Mouse (Mus musculus): ENCODE results near the gene Rec114. TPM values are rescaled to one million over a fixed set of nuclear protein-coding genes. Genes with fewer than 3 reads are reported as not detected.

Rec114 gene
- polyA plus RNA-seq, 1 experiment from 2014 or later: 4.4 TPM

- Histone ChIP-seq H3K9me3 (no peaks in the 10 kb centered on the region), H3K4me3 (replicated peaks) (no peak overlapping the region), H3K4me1 (no peaks in the 10 kb centered on the region; the same call in 1 of the 2 replicates), H3K4me2 (no peak overlapping the region), H3K27me3 (replicated peaks) (no peaks in the 10 kb centered on the region), H3K9ac (no peak overlapping the region), H3K36me3 (peaks cover 8% of the 10 kb centered on the region; the same call in 1 of the 2 replicates), H3K27ac (no peak overlapping the region)
- WGBS: 80% methylated on average over 3 of the region's 3 CpGs
- ATAC-seq (ENCODE audit: insufficient read depth, low FRiP score, low read depth): no peak
Measured at GRCm38 (mm10) chr9:58659331-58659730, 84.4 kb downstream of the Rec114 start.

GRCm38 (mm10) chr9:58658596-58659309 is 85.0 kb downstream of the Rec114 start:
- no peaks in the 10 kb centered on the region for H3K27me3 ChIP-seq (replicated peaks)
- no peaks in the 10 kb centered on the region; the same call in 1 of the 2 replicates for H3K4me1 ChIP-seq
- no peaks in the 10 kb centered on the region for H3K9me3 ChIP-seq
- no peak overlapping the region for H3K27ac ChIP-seq
- no peak overlapping the region for H3K4me3 ChIP-seq (replicated peaks)
- H3K36me3 ChIP-seq: peaks cover 8% of the 10 kb centered on the region; the same call in 1 of the 2 replicates
- no peak overlapping the region for H3K9ac ChIP-seq
- no peak for ATAC-seq (ENCODE audit: insufficient read depth, low FRiP score, low read depth)
- WGBS: 82% methylated on average over 4 of the region's 4 CpGs
- H3K4me2 ChIP-seq: no peak overlapping the region

GRCm38 (mm10) chr9:58657735-58658512 is 85.8 kb downstream of the Rec114 start:
- Histone ChIP-seq H3K4me2 (no peak overlapping the region), H3K4me3 (replicated peaks) (no peak overlapping the region), H3K36me3 (peaks cover 8% of the 10 kb centered on the region; the same call in 1 of the 2 replicates), H3K9ac (no peak overlapping the region), H3K27me3 (replicated peaks) (no peaks in the 10 kb centered on the region), H3K9me3 (no peaks in the 10 kb centered on the region), H3K4me1 (no peaks in the 10 kb centered on the region; the same call in 1 of the 2 replicates), H3K27ac (no peak overlapping the region)
- WGBS: 68% methylated on average over 5 of the region's 5 CpGs
- ATAC-seq (ENCODE audit: insufficient read depth, low FRiP score, low read depth): peak; percentile 86

- Histone ChIP-seq H3K4me2 (no peak overlapping the region), H3K9ac (no peak overlapping the region), H3K9me3 (no peaks in the 10 kb centered on the region), H3K4me1 (no peaks in the 10 kb centered on the region; the same call in 1 of the 2 replicates), H3K27me3 (replicated peaks) (no peaks in the 10 kb centered on the region), H3K27ac (no peak overlapping the region), H3K4me3 (replicated peaks) (no peak overlapping the region), H3K36me3 (0 out of 2 replicates have a peak, but pooled peaks cover 4% of the 10 kb centered on the region)
- 83% methylated on average over 2 of the region's 2 CpGs for WGBS
- no peak for ATAC-seq (ENCODE audit: insufficient read depth, low FRiP score, low read depth)
Measured at GRCm38 (mm10) chr9:58656824-58657223, 86.9 kb downstream of the Rec114 start.

- Histone ChIP-seq H3K4me1 (no peaks in the 10 kb centered on the region; the same call in 1 of the 2 replicates), H3K9me3 (no peaks in the 10 kb centered on the region), H3K9ac (no peak overlapping the region), H3K27ac (no peak overlapping the region), H3K36me3 (0 out of 2 replicates have a peak, but pooled peaks cover 7% of the 10 kb centered on the region), H3K4me2 (no peak overlapping the region), H3K27me3 (replicated peaks) (no peaks in the 10 kb centered on the region), H3K4me3 (replicated peaks) (no peak overlapping the region)
- 58% methylated on average over 2 of the region's 2 CpGs for WGBS
- no peak for ATAC-seq (ENCODE audit: insufficient read depth, low FRiP score, low read depth)
Measured at GRCm38 (mm10) chr9:58656396-58656795, 87.4 kb downstream of the Rec114 start.

- Histone ChIP-seq H3K36me3 (0 out of 2 replicates have a peak, but pooled peaks cover 7% of the 10 kb centered on the region), H3K27me3 (replicated peaks) (no peaks in the 10 kb centered on the region), H3K9ac (no peak overlapping the region), H3K4me3 (replicated peaks) (no peak overlapping the region), H3K4me2 (no peak overlapping the region), H3K4me1 (no peaks in the 10 kb centered on the region), H3K9me3 (no peaks in the 10 kb centered on the region), H3K27ac (no peak overlapping the region)
- WGBS: 54% methylated on average over 4 of the region's 4 CpGs
- peak; percentile 51; the same call in 1 of the 2 replicates for ATAC-seq (ENCODE audit: insufficient read depth, low FRiP score, low read depth)
Measured at GRCm38 (mm10) chr9:58654494-58654893, 89.3 kb downstream of the Rec114 start.

GRCm38 (mm10) chr9:58651993-58652392 is 91.8 kb downstream of the Rec114 start:
- 60% methylated on average over 4 of the region's 4 CpGs for WGBS
- no peaks in the 10 kb centered on the region for H3K27me3 ChIP-seq (replicated peaks)
- no peak overlapping the region for H3K4me3 ChIP-seq (replicated peaks)
- no peak overlapping the region for H3K27ac ChIP-seq
- H3K36me3 ChIP-seq: 0 out of 2 replicates have a peak, but pooled peaks cover 5% of the 10 kb centered on the region
- no peak overlapping the region for H3K9ac ChIP-seq
- ATAC-seq (ENCODE audit: insufficient read depth, low FRiP score, low read depth): no peak
- no peak overlapping the region for H3K4me2 ChIP-seq
- no peaks in the 10 kb centered on the region for H3K9me3 ChIP-seq
- H3K4me1 ChIP-seq: no peaks in the 10 kb centered on the region

GRCm38 (mm10) chr9:58649265-58649626 is 94.5 kb downstream of the Rec114 start:
- Histone ChIP-seq H3K9ac (no peak overlapping the region), H3K4me3 (replicated peaks) (no peak overlapping the region), H3K4me2 (no peak overlapping the region), H3K27ac (no peak overlapping the region), H3K27me3 (replicated peaks) (no peaks in the 10 kb centered on the region), H3K4me1 (no peaks in the 10 kb centered on the region), H3K36me3 (0 out of 2 replicates have a peak, but pooled peaks cover 5% of the 10 kb centered on the region), H3K9me3 (no peaks in the 10 kb centered on the region)
- no peak for ATAC-seq (ENCODE audit: insufficient read depth, low FRiP score, low read depth)
- WGBS: 67% methylated on average over 4 of the region's 4 CpGs

- Histone ChIP-seq H3K4me3 (replicated peaks) (no peak overlapping the region), H3K36me3 (0 out of 2 replicates have a peak, but pooled peaks cover 5% of the 10 kb centered on the region), H3K9me3 (no peaks in the 10 kb centered on the region), H3K4me1 (no peaks in the 10 kb centered on the region), H3K4me2 (no peak overlapping the region), H3K27me3 (replicated peaks) (no peaks in the 10 kb centered on the region), H3K27ac (no peak overlapping the region), H3K9ac (no peak overlapping the region)
- WGBS: 82% methylated on average over 6 of the region's 6 CpGs
- no peak for ATAC-seq (ENCODE audit: insufficient read depth, low FRiP score, low read depth)
Measured at GRCm38 (mm10) chr9:58648406-58649264, 95.1 kb downstream of the Rec114 start.

- H3K9ac ChIP-seq: no peak overlapping the region
- H3K9me3 ChIP-seq: no peaks in the 10 kb centered on the region
- no peak overlapping the region for H3K4me3 ChIP-seq (replicated peaks)
- H3K4me1 ChIP-seq: no peaks in the 10 kb centered on the region
- H3K4me2 ChIP-seq: no peak overlapping the region
- H3K27me3 ChIP-seq (replicated peaks): no peaks in the 10 kb centered on the region
- WGBS: 74% methylated on average over 2 of the region's 2 CpGs
- H3K36me3 ChIP-seq: no peaks in the 10 kb centered on the region
- no peak overlapping the region for H3K27ac ChIP-seq
- no peak for ATAC-seq (ENCODE audit: insufficient read depth, low FRiP score, low read depth)
Measured at GRCm38 (mm10) chr9:58630441-58630840, 113.3 kb downstream of the Rec114 start.

GRCm38 (mm10) chr9:58627197-58627596 is 116.6 kb downstream of the Rec114 start:
- no peaks in the 10 kb centered on the region for H3K36me3 ChIP-seq
- no peak overlapping the region for H3K9ac ChIP-seq
- no peak overlapping the region for H3K4me2 ChIP-seq
- WGBS: 55% methylated on average over 2 of the region's 2 CpGs
- no peak overlapping the region for H3K27ac ChIP-seq
- H3K4me1 ChIP-seq: no peaks in the 10 kb centered on the region
- no peaks in the 10 kb centered on the region for H3K27me3 ChIP-seq (replicated peaks)
- H3K4me3 ChIP-seq (replicated peaks): no peak overlapping the region
- no peak for ATAC-seq (ENCODE audit: insufficient read depth, low FRiP score, low read depth)
- no peaks in the 10 kb centered on the region for H3K9me3 ChIP-seq
